Mouse (Mus musculus) small intestine, adult 2 months (tissue): Measurements from ENCODE around the gene Zfp385c.
"Not testable (repeated sequence)": the region's sequence is repeated elsewhere in the genome, so short reads cannot be mapped to it uniquely, and the experiment has no call there.

Experiments
- CTCF ChIP-seq: fragments of 200-500 bp; IDR thresholded peaks from 2 replicates; pipeline ENCODE4 v1.5.1; 2012; ENCODE audit warnings: low read depth, mild to moderate bottlenecking, control low read depth, inconsistent platforms, low read length, moderate library complexity, mixed read lengths; ENCODE audit not compliant: insufficient replicate concordance, insufficient read length; ENCODE audit errors: extremely low read depth
- POLR2A ChIP-seq: fragments of 200-500 bp; IDR thresholded peaks from 2 replicates; pipeline ENCODE4 v1.6.1; 2012; ENCODE audit warnings: low read depth, mild to moderate bottlenecking, control low read depth, inconsistent platforms, low read length, moderate library complexity

DNA sequence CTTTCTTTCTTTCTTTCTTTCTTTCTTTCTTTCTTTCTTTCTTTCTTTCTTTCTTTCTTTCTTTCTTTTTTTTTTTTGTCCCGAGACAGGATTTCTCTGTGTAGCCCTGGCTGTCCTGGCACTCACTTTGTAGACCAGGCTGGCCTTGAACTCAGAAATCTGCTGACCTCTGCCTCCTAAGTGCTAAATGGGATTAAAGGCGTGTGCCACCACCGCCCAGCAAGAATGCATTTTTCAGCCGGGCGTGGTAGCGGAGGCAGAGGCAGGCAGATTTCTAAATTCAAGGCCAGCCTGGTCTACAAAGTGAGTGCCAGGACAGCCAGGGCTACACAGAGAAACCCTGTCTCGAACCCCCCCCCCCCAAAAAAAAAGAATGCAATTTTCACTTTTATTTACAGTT, 75.4 kb downstream of the Zfp385c start:
- not testable (repeated sequence) for TF ChIP-seq CTCF, POLR2A
